Mouse (Mus musculus) CH12.LX (cell line): ENCODE measurements at regions not wholly inside any gene's neighbourhood (a gene's known extent, or its start where the extent isn't known, plus 50 kb on each side); places are given as distances from the start of the nearest gene placed in this dataset.

Experiments used
- DNase-seq: peaks from one replicate; pipeline ENCODE4 v3.0.0-alpha.2; 2013; ENCODE audit errors: extremely low read depth
- H3K27ac ChIP-seq: 2 replicates; pipeline ENCODE4 v1.5.1; 2012; ENCODE audit warnings: low read depth, mild to moderate bottlenecking, control low read depth, moderate library complexity; ENCODE audit not compliant: insufficient read depth
- H3K27me3 ChIP-seq: replicated peaks from 2 replicates; pipeline ENCODE3; 2012; ENCODE audit warnings: inconsistent platforms
- H3K36me3 ChIP-seq, 2 experiments: replicated peaks in 1 of 2; 2 replicates each; pipeline versions ENCODE3 to v1.6.1; 2012; ENCODE audit warnings: inconsistent platforms in 1 of 2, low read length in 1 of 2, mild to moderate bottlenecking in 1 of 2, mixed read lengths in 1 of 2, moderate library complexity in 1 of 2; ENCODE audit not compliant: control insufficient read depth in 1 of 2, insufficient read depth in 1 of 2
- H3K4me1 ChIP-seq, 2 experiments: 2 replicates each; pipeline ENCODE4 v1.6.1; 2012; ENCODE audit warnings: inconsistent platforms in 1 of 2, moderate library complexity in 1 of 2; ENCODE audit not compliant: insufficient read depth in 2 of 2, control insufficient read depth in 1 of 2
- H3K4me2 ChIP-seq: 2 replicates; pipeline ENCODE4 v1.6.1; 2012; ENCODE audit warnings: low read depth, mild to moderate bottlenecking, control low read depth; ENCODE audit not compliant: poor library complexity, insufficient read depth, severe bottlenecking
- H3K4me3 ChIP-seq, 3 experiments: fragments of 150-350 bp in 1 of 3; sonication (generic) in 1 of 3; replicated peaks in 1 of 3; 2 replicates each; pipeline versions ENCODE3 to v1.5.1; 2011 to 2012; ENCODE audit warnings: low read depth in 2 of 3, low read length in 2 of 3, mild to moderate bottlenecking in 2 of 3, moderate library complexity in 2 of 3, control low read depth in 1 of 3, improper control_type of control experiment in 1 of 3, inconsistent platforms in 1 of 3, mixed read lengths in 1 of 3; ENCODE audit not compliant: poor library complexity in 1 of 3
- H3K79me2 ChIP-seq: replicated peaks from 2 replicates; pipeline ENCODE4 v1.6.1; 2012; ENCODE audit warnings: mild to moderate bottlenecking, moderate library complexity; ENCODE audit not compliant: control insufficient read depth, poor library complexity, insufficient read depth, severe bottlenecking; ENCODE audit errors: extremely low read depth
- H3K9ac ChIP-seq: 2 replicates; pipeline ENCODE4 v1.6.1; 2012; ENCODE audit warnings: low read depth, mild to moderate bottlenecking, control low read depth, moderate library complexity; ENCODE audit not compliant: insufficient read depth
- H3K9me3 ChIP-seq: replicated peaks from 2 replicates; pipeline ENCODE3; 2012; ENCODE audit warnings: low read length, inconsistent platforms, mixed read lengths
- BHLHE40 ChIP-seq: IDR thresholded peaks from 2 replicates; pipeline ENCODE4 v1.6.1; 2011; ENCODE audit warnings: mild to moderate bottlenecking, low read depth, low read length, improper control_type of control experiment
- CHD1 ChIP-seq: IDR thresholded peaks from 2 replicates; pipeline ENCODE4 v1.6.1; 2012; ENCODE audit warnings: low read depth, low read length, improper control_type of control experiment, inconsistent platforms
- CHD2 ChIP-seq: IDR thresholded peaks from 2 replicates; pipeline ENCODE4 v1.6.1; 2011; ENCODE audit warnings: low read length, improper control_type of control experiment
- E2F4 ChIP-seq: IDR thresholded peaks from 2 replicates; pipeline ENCODE4 v1.6.1; 2011; ENCODE audit warnings: low read depth, low read length, improper control_type of control experiment; ENCODE audit not compliant: insufficient replicate concordance
- ELF1 ChIP-seq: IDR thresholded peaks from 2 replicates; pipeline ENCODE4 v1.6.1; 2014; ENCODE audit warnings: low read depth, mild to moderate bottlenecking, inconsistent platforms, low read length, improper control_type of control experiment
- HCFC1 ChIP-seq: IDR thresholded peaks from 2 replicates; pipeline ENCODE4 v1.6.1; 2012; ENCODE audit warnings: low read depth, mild to moderate bottlenecking, inconsistent platforms, low read length, improper control_type of control experiment
- JUN ChIP-seq: IDR thresholded peaks from 2 replicates; pipeline ENCODE4 v1.6.1; 2011; ENCODE audit warnings: low read depth, mild to moderate bottlenecking, low read length, improper control_type of control experiment, moderate library complexity; ENCODE audit not compliant: insufficient read depth
- JUND ChIP-seq: conservative IDR thresholded peaks from 2 replicates; pipeline ENCODE4 v1.6.1; 2011; ENCODE audit warnings: low read depth, low read length, improper control_type of control experiment
- KAT2A ChIP-seq: IDR thresholded peaks from 2 replicates; pipeline ENCODE4 v1.6.1; 2012; ENCODE audit warnings: low read length, improper control_type of control experiment, inconsistent platforms; ENCODE audit not compliant: insufficient replicate concordance
- MAX ChIP-seq: IDR thresholded peaks from 2 replicates; pipeline ENCODE4 v1.6.1; 2011; ENCODE audit warnings: low read length, improper control_type of control experiment
- MEF2A ChIP-seq: IDR thresholded peaks from 2 replicates; pipeline ENCODE4 v1.6.1; 2014; ENCODE audit warnings: low read depth, mild to moderate bottlenecking, inconsistent platforms, low read length, improper control_type of control experiment, borderline replicate concordance
- NELFE ChIP-seq: IDR thresholded peaks from 2 replicates; pipeline ENCODE4 v1.6.1; 2011; ENCODE audit warnings: low read depth, low read length, improper control_type of control experiment
- NRF1 ChIP-seq: IDR thresholded peaks from 2 replicates; pipeline ENCODE4 v1.6.1; 2014; ENCODE audit warnings: low read depth, mild to moderate bottlenecking, inconsistent platforms, low read length, improper control_type of control experiment, moderate library complexity
- PAX5 ChIP-seq: IDR thresholded peaks from 2 replicates; pipeline ENCODE4 v1.6.1; 2012; ENCODE audit warnings: low read length, inconsistent platforms, mixed read lengths
- POLR2AphosphoS2 ChIP-seq: IDR thresholded peaks from 2 replicates; pipeline ENCODE4 v1.6.1; 2011; ENCODE audit warnings: low read depth, low read length, improper control_type of control experiment
- RCOR1 ChIP-seq: conservative IDR thresholded peaks from 2 replicates; pipeline ENCODE4 v1.6.1; 2012; ENCODE audit warnings: low read depth, mild to moderate bottlenecking, inconsistent platforms, low read length, improper control_type of control experiment
- SMC3 ChIP-seq: IDR thresholded peaks from 2 replicates; pipeline ENCODE4 v1.6.1; 2011; ENCODE audit warnings: low read depth, low read length, improper control_type of control experiment
- TBP ChIP-seq: conservative IDR thresholded peaks from 2 replicates; pipeline ENCODE4 v1.6.1; 2011; ENCODE audit warnings: low read depth, low read length, improper control_type of control experiment
- UBTF ChIP-seq: IDR thresholded peaks from 2 replicates; pipeline ENCODE4 v1.6.1; 2012; ENCODE audit warnings: low read depth, mild to moderate bottlenecking, inconsistent platforms, low read length, improper control_type of control experiment, moderate library complexity
- USF1 ChIP-seq: IDR thresholded peaks from 2 replicates; pipeline ENCODE4 v1.6.1; 2014; ENCODE audit warnings: low read depth, mild to moderate bottlenecking, inconsistent platforms, low read length, improper control_type of control experiment
- USF2 ChIP-seq: conservative IDR thresholded peaks from 2 replicates; pipeline ENCODE4 v1.6.1; 2011; ENCODE audit warnings: low read depth, low read length, improper control_type of control experiment
- ZC3H11A ChIP-seq: IDR thresholded peaks from 2 replicates; pipeline ENCODE4 v1.6.1; 2012; ENCODE audit warnings: low read depth, mild to moderate bottlenecking, inconsistent platforms, low read length, improper control_type of control experiment
- ZKSCAN1 ChIP-seq: IDR thresholded peaks from 2 replicates; pipeline ENCODE4 v1.6.1; 2012; ENCODE audit warnings: low read depth, inconsistent platforms, low read length, improper control_type of control experiment, borderline replicate concordance
- ZMIZ1 ChIP-seq: IDR thresholded peaks from 2 replicates; pipeline ENCODE4 v1.6.1; 2012; ENCODE audit warnings: low read depth, mild to moderate bottlenecking, inconsistent platforms, low read length, improper control_type of control experiment
- ZNF384 ChIP-seq: IDR thresholded peaks from 2 replicates; pipeline ENCODE4 v1.6.1; 2012; ENCODE audit warnings: low read depth, low read length, improper control_type of control experiment, inconsistent platforms
- dilution Hi-C: fragments of 300-500 bp; cut with MboI; formaldehyde crosslinking; loops from 2 replicates; pipeline ENCODE4 v1.14.3; 2020; ENCODE audit warnings: low sequenced_read_pairs; ENCODE audit not compliant: extremely low pct_unique_long_range_greater_than_20kb, extremely low pct_ligation_motif_present
- in situ Hi-C: fragments of 300-500 bp; cut with MboI; formaldehyde crosslinking; loops from 3 replicates; pipeline ENCODE4 v1.14.3; 2019; ENCODE audit warnings: low sequenced_read_pairs, low pct_ligation_motif_present, low pct_unique_long_range_greater_than_20kb, mixed read lengths

- DNase-seq: no peak
- H3K4me1 ChIP-seq: no peaks in the 10 kb centered on the region
- TF ChIP-seq ZMIZ1 (no peak), ZKSCAN1 (no peak), POLR2AphosphoS2 (no peak), PAX5 (no peak), CHD1 (no peak), UBTF (no peak), CHD2 (no peak), ZC3H11A (no peak), HCFC1 (no peak), BHLHE40 (no peak), USF1 (no peak), ZNF384 (no peak), MAX (no peak), JUN (no peak)
- TF ChIP-seq, all 38 proteins: peak for 0
- in situ Hi-C loops: no loop called here
- Histone ChIP-seq H3K4me2 (no peak overlapping the region), H3K4me3 (no peak overlapping the region), H3K27ac (no peak overlapping the region), H3K9ac (no peak overlapping the region), H3K9me3 (peaks cover 65% of the 10 kb centered on the region), H3K27me3 (no peaks in the 10 kb centered on the region), H3K36me3 (no peaks in the 10 kb centered on the region), H3K79me2 (no peaks in the 10 kb centered on the region)
- dilution Hi-C loops: no loop called here
Measured at GRCm38 (mm10) chr9:113195556-113195955, 512.5 kb downstream of the Pdcd6ip start.

GRCm38 (mm10) chr9:113192773-113193172 is 515.3 kb downstream of the Pdcd6ip start:
- dilution Hi-C loops (no loop called here), in situ Hi-C loops (no loop called here)
- DNase-seq: no peak
- no peak overlapping the region for H3K9ac ChIP-seq
- peaks cover 67% of the 10 kb centered on the region for H3K9me3 ChIP-seq
- H3K4me1 ChIP-seq: no peaks in the 10 kb centered on the region
- H3K36me3 ChIP-seq: no peaks in the 10 kb centered on the region
- H3K4me3 ChIP-seq: no peak overlapping the region
- no peak overlapping the region for H3K4me2 ChIP-seq
- no peaks in the 10 kb centered on the region for H3K79me2 ChIP-seq
- H3K27me3 ChIP-seq: no peaks in the 10 kb centered on the region
- H3K27ac ChIP-seq: no peak overlapping the region
- TF ChIP-seq TBP (no peak), E2F4 (no peak), ZMIZ1 (no peak), POLR2AphosphoS2 (no peak)
- TF ChIP-seq, all 38 proteins: peak for 0

- Histone ChIP-seq H3K4me3 (no peak overlapping the region), H3K4me1 (no peaks in the 10 kb centered on the region), H3K27me3 (no peaks in the 10 kb centered on the region), H3K27ac (no peak overlapping the region)
- no peak for DNase-seq
- TF ChIP-seq NELFE (no peak), UBTF (no peak), CHD2 (no peak), KAT2A (no peak), JUND (no peak), SMC3 (no peak), USF1 (no peak), MEF2A (no peak), NRF1 (no peak), USF2 (no peak), RCOR1 (no peak), ELF1 (no peak), MAX (no peak), ZKSCAN1 (no peak), ZNF384 (no peak), PAX5 (no peak)
- TF ChIP-seq, all 38 proteins: peak for 0
- no peaks in the 10 kb centered on the region for H3K36me3 ChIP-seq
- no peak overlapping the region for H3K9ac ChIP-seq
- in situ Hi-C loops: no loop called here
- peaks cover 71% of the 10 kb centered on the region for H3K9me3 ChIP-seq
- dilution Hi-C loops: no loop called here
- no peaks in the 10 kb centered on the region for H3K79me2 ChIP-seq
- H3K4me2 ChIP-seq: no peak overlapping the region
Measured at GRCm38 (mm10) chr9:113191163-113191562, 516.9 kb downstream of the Pdcd6ip start.
